Mouse (Mus musculus) embryonic facial prominence, embryonic 10.5 days (tissue): ENCODE measurements around the gene Pim1. TPM values are rescaled to one million over a fixed set of nuclear protein-coding genes. Genes with fewer than 3 reads are reported as not detected.
A peak's percentile ranks its signal among the peaks of the same experiment; 100 is the strongest.
"Not testable (repeated sequence)": the region's sequence is repeated elsewhere in the genome, so short reads cannot be mapped to it uniquely, and the experiment has no call there.

Experiments
- DNase-seq: peaks from one replicate; pipeline ENCODE4 v3.0.0-alpha.2; 2017; ENCODE audit warnings: low spot score
- H3K27ac ChIP-seq: fragments of 300-500 bp; sonication (generic); replicated peaks from 2 replicates; pipeline ENCODE4 v1.5.1; 2016; ENCODE audit warnings: mild to moderate bottlenecking
- H3K27me3 ChIP-seq: fragments of 300-500 bp; sonication (generic); replicated peaks from 2 replicates; pipeline ENCODE4 v1.6.1; 2016; ENCODE audit warnings: low read depth, mild to moderate bottlenecking; ENCODE audit not compliant: poor library complexity, severe bottlenecking
- H3K36me3 ChIP-seq: fragments of 300-500 bp; sonication (generic); replicated peaks from 2 replicates; pipeline ENCODE4 v1.6.1; 2016; ENCODE audit warnings: mild to moderate bottlenecking, moderate library complexity
- H3K4me1 ChIP-seq: fragments of 300-500 bp; sonication (generic); 2 replicates; pipeline ENCODE4 v1.6.1; 2016
- H3K4me3 ChIP-seq: fragments of 300-500 bp; sonication (generic); 2 replicates; pipeline ENCODE4 v1.5.1; 2016; ENCODE audit warnings: mild to moderate bottlenecking, moderate library complexity
- H3K9me3 ChIP-seq: fragments of 300-500 bp; sonication (generic); 2 replicates; pipeline ENCODE4 v1.6.1; 2016; ENCODE audit warnings: mild to moderate bottlenecking
- WGBS: fragments of 180-500 bp; shearing (Covaris S2); methylation state at CpG from one replicate; pipeline ENCODE4 v1.1.7; 2016; 5-methylcytosine and 5-hydroxymethylcytosine counted together
- polyA plus RNA-seq: library from polyadenylated mRNA; unstranded; fragments of >200 nt; fragmentation: Nextera tagmentation; extraction: Ambion mirVana; gene quantifications from 2 replicates; pipeline ENCODE4 v1.2.1, GENCODE M21; 2016

Pim1 gene
- polyA plus RNA-seq, 1 experiment from 2014 or later = 33.2 TPM

DNA sequence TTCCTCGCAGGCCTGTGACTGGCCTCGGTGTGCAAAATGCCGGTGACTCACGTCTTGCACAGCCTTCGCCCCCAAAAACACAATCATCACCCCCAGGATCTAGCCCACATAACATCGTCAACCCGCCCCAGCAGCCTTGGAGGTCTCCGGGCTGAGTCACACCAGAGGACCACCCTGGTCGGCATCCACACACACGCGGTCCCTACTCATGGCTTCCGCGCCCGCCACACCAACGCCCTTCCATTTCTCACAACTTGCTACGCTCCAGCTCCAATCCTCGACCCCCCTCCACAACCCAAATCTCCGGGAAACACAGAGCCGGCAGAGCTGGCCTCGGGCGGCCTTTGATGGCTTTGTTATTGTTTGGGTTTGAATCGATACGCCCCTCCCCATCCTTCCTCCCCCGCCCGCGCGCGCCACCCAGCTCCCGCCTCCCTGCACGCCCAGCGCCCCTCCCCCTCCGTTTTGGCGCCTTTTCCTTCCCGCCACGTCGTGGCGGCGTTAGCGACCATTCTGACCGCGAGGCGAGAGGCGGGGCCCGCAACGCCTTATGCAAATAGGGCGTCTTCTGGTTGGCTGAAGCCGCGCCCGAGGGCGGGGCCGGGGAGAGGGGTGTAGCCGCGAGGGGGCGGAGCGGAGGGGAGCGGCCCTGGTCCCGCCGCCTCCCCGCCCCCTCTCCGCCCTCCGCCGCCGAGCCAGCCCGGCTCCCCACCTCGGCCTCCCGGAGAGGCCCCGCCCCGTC lies 411 bp upstream of the Pim1 start:
- Histone ChIP-seq H3K9me3 (no peaks in the 10 kb centered on the region), H3K27ac (peak overlapping the region; percentile 98), H3K4me1 (peaks cover 52% of the 10 kb centered on the region), H3K27me3 (no peaks in the 10 kb centered on the region), H3K36me3 (peaks cover 22% of the 10 kb centered on the region), H3K4me3 (peak overlapping the region; percentile 95)
- peak; percentile 100 for DNase-seq
- under 1% methylated on average over 68 of the region's 68 CpGs for WGBS

DNA sequence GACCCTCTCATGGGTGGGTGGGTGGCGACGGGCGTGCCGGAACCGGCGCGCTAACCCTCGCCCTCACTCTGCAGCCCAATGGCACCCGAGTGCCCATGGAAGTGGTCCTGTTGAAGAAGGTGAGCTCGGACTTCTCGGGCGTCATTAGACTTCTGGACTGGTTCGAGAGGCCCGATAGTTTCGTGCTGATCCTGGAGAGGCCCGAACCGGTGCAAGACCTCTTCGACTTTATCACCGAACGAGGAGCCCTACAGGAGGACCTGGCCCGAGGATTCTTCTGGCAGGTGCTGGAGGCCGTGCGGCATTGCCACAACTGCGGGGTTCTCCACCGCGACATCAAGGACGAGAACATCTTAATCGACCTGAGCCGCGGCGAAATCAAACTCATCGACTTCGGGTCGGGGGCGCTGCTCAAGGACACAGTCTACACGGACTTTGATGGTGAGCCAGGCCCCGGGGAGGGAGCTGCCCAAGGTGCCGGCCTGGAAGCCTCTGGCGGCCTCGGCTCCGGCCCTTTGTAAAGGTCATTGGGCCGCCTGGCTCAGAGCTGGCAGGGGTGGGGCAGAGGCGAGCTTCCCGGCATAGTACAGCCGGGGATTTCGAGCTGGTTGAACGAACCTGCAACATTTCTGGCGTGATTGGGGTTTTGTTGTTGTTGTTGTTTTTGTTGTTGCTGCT lies 1.2 kb downstream of the Pim1 start:
- peak; percentile 68 for DNase-seq
- WGBS = under 1% methylated on average over 48 of the region's 48 CpGs
- Histone ChIP-seq H3K27ac (peak overlapping the region; percentile 98), H3K27me3 (no peaks in the 10 kb centered on the region), H3K4me1 (peaks cover 52% of the 10 kb centered on the region), H3K4me3 (peak overlapping the region; percentile 95), H3K36me3 (peaks cover 30% of the 10 kb centered on the region), H3K9me3 (no peaks in the 10 kb centered on the region)

- Histone ChIP-seq H3K27ac (peak overlapping the region; percentile 98), H3K4me1 (peaks cover 52% of the 10 kb centered on the region)
- WGBS = 2% methylated on average over 22 of the region's 22 CpGs
Measured at GRCm38 (mm10) chr17:29492269-29493191, 2.0 kb downstream of the Pim1 start.

GRCm38 (mm10) chr17:29493461-29493980 lies 3.0 kb downstream of the Pim1 start:
- Histone ChIP-seq H3K4me3 (peak overlapping the region; percentile 95), H3K4me1 (peaks cover 49% of the 10 kb centered on the region), H3K36me3 (peaks cover 35% of the 10 kb centered on the region), H3K9me3 (no peaks in the 10 kb centered on the region), H3K27ac (0 out of 2 replicates have a peak overlapping the region, but pooled peaks have one; percentile 98), H3K27me3 (no peaks in the 10 kb centered on the region)
- WGBS = 80% methylated on average over 11 of the region's 11 CpGs
- no peak for DNase-seq

More at GRCm38 (mm10) chr17:29492269-29493191, 2.0 kb downstream of the Pim1 start:
- peak; percentile 81 for DNase-seq
- Histone ChIP-seq H3K4me3 (peak overlapping the region; percentile 95), H3K27me3 (no peaks in the 10 kb centered on the region), H3K9me3 (no peaks in the 10 kb centered on the region), H3K36me3 (peaks cover 35% of the 10 kb centered on the region)

- H3K27ac ChIP-seq = no peak overlapping the region; the same call in 1 of the 2 replicates
- H3K4me1 ChIP-seq = peaks cover 42% of the 10 kb centered on the region
- no peaks in the 10 kb centered on the region for H3K27me3 ChIP-seq
- H3K36me3 ChIP-seq = peaks cover 35% of the 10 kb centered on the region
- peak overlapping the region; percentile 95; the same call in 1 of the 2 replicates for H3K4me3 ChIP-seq
- WGBS = 73% methylated on average over 10 of the region's 10 CpGs
- H3K9me3 ChIP-seq = no peaks in the 10 kb centered on the region
- no peak for DNase-seq
Measured at GRCm38 (mm10) chr17:29494062-29494731, 3.6 kb downstream of the Pim1 start.

DNA sequence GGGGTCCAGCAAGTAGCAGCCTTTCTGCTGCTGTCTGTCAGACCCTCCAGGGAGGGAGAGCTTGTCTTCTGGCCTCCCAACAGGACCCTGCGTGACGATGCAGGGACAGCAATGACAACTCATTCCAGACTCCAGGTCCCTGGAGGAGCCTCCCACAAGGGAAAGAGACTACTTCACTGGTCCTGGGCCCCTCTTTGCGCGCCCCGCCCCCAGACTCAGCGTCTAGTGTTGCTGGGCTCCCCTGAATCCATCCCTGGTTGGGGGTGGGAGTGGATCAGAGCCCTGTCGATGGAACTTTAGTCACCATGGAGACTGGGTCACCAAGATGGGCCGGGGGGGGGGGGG lies 4.2 kb downstream of the Pim1 start:
- no peak overlapping the region; the same call in 1 of the 2 replicates for H3K27ac ChIP-seq
- H3K36me3 ChIP-seq = peaks cover 35% of the 10 kb centered on the region
- H3K9me3 ChIP-seq = no peaks in the 10 kb centered on the region
- no peak for DNase-seq
- H3K4me1 ChIP-seq = peaks cover 37% of the 10 kb centered on the region
- WGBS = 59% methylated on average over 8 of the region's 8 CpGs
- H3K27me3 ChIP-seq = no peaks in the 10 kb centered on the region
- peak overlapping the region; percentile 28; the same call in 1 of the 2 replicates for H3K4me3 ChIP-seq

GRCm38 (mm10) chr17:29496211-29497070 lies 5.9 kb downstream of the Pim1 start:
- Histone ChIP-seq H3K36me3 (peaks cover 35% of the 10 kb centered on the region), H3K4me3 (no peak overlapping the region), H3K27ac (no peak overlapping the region), H3K27me3 (no peaks in the 10 kb centered on the region), H3K4me1 (peaks cover 28% of the 10 kb centered on the region), H3K9me3 (no peaks in the 10 kb centered on the region)
- DNase-seq = no peak
- 81% methylated on average over 6 of the region's 6 CpGs for WGBS

GRCm38 (mm10) chr17:29497071-29497354 lies 6.5 kb downstream of the Pim1 start:
- Histone ChIP-seq H3K27me3 (peaks cover 2% of the 10 kb centered on the region), H3K9me3 (no peaks in the 10 kb centered on the region), H3K4me3 (no peak overlapping the region), H3K4me1 (peaks cover 22% of the 10 kb centered on the region), H3K27ac (no peak overlapping the region), H3K36me3 (peaks cover 35% of the 10 kb centered on the region)
- 89% methylated on average over 3 of the region's 3 CpGs for WGBS
- DNase-seq = no peak

GRCm38 (mm10) chr17:29497481-29497880 lies 6.9 kb downstream of the Pim1 start:
- Histone ChIP-seq H3K36me3 (peaks cover 35% of the 10 kb centered on the region), H3K4me1 (peaks cover 25% of the 10 kb centered on the region)
- H3K27me3 ChIP-seq, H3K9me3 ChIP-seq, H3K27ac ChIP-seq, DNase-seq, H3K4me3 ChIP-seq: not testable (repeated sequence)
- 78% methylated on average over 1 of the region's 1 CpGs for WGBS

DNA sequence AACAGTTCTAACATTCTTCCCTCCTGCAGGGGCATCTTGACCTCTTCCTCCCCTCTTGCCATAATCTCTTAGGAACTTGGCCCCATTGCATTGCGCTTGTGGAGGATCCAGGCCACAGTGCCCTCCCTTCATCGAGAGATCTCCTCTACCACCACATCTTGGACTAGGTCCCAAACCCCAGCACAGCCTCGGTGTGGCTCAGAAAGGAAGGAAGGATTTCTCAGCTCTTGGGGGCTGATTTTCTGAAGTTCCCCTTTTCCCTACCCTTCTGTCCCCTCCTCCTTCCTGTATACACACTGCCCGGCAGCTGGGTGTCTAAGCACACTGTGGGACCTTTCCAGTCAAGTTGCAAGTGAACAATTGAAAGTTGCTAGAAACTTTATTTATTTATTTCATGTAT lies 7.5 kb downstream of the Pim1 start:
- no peak overlapping the region for H3K4me3 ChIP-seq
- no peaks in the 10 kb centered on the region for H3K9me3 ChIP-seq
- peaks cover 9% of the 10 kb centered on the region for H3K27me3 ChIP-seq
- peak overlapping the region; percentile 35; the same call in 1 of the 2 replicates for H3K27ac ChIP-seq
- 59% methylated on average over 4 of the region's 4 CpGs for WGBS
- peaks cover 28% of the 10 kb centered on the region for H3K4me1 ChIP-seq
- H3K36me3 ChIP-seq = peaks cover 34% of the 10 kb centered on the region
- no peak for DNase-seq

- not testable (repeated sequence) for H3K27me3 ChIP-seq, H3K9me3 ChIP-seq, H3K27ac ChIP-seq, DNase-seq, H3K4me3 ChIP-seq
- H3K4me1 ChIP-seq = peaks cover 20% of the 10 kb centered on the region
- H3K36me3 ChIP-seq = peaks cover 25% of the 10 kb centered on the region
- WGBS = 94% methylated on average over 2 of the region's 2 CpGs
Measured at GRCm38 (mm10) chr17:29498952-29499351, 8.4 kb downstream of the Pim1 start.
